Mouse (Mus musculus): ENCODE data around the gene AF366264. TPM values are rescaled to one million over a fixed set of nuclear protein-coding genes. Genes with fewer than 3 reads are reported as not detected.

Gene AF366264
- total RNA-seq (2023), result not detected

GRCm38 (mm10) chr8:13838289-13838688 lies at the start of gene AF366264:
TSS of gene AF366264 (minus strand) at chr8:13838389.

GRCm38 (mm10) chr8:13785250-13785763 lies 52.9 kb downstream of the AF366264 start, which contains the start of gene Upf3a:
TSS of gene Upf3a (plus strand) at chr8:13785615.

Other genes with a start within 250 kb of the AF366264 start
- gene Rasa3, start 160.8 kb downstream of the AF366264 start, total RNA-seq (2023), result 100 to 1,000 TPM; 359 to 374 TPM
- not detected for gene Cfap97d2, start 132.5 kb downstream of the AF366264 start, total RNA-seq (2023)
- gene Cdc16, start 80.7 kb downstream of the AF366264 start, total RNA-seq (2023), result 10 to 100 TPM; 56.5 to 59.2 TPM
- gene Upf3a, start 52.8 kb downstream of the AF366264 start, total RNA-seq (2023), result 10 to 100 TPM; 31.1 to 31.8 TPM
- gene Champ1, start 31.3 kb upstream of the AF366264 start, total RNA-seq (2023), result 10 to 100 TPM; 22.5 to 26.4 TPM
- 1 to 10 TPM; 1.4 to 2.0 TPM for gene Coprs, start 51.9 kb upstream of the AF366264 start, total RNA-seq (2023)

Data from B cell, adult 67 days (primary cell).